Mouse (Mus musculus) left cerebral cortex, adult 18-20 months (tissue): ENCODE results near the gene Fzd9. TPM values are rescaled to one million over a fixed set of nuclear protein-coding genes. Genes with fewer than 3 reads are reported as not detected.
A peak's percentile ranks its signal among the peaks of the same experiment; 100 is the strongest.
"Not testable (repeated sequence)": the region's sequence is repeated elsewhere in the genome, so short reads cannot be mapped to it uniquely, and the experiment has no call there.

Experiments used
- DNase-seq, 2 experiments: peaks; one replicate each; pipeline ENCODE4 v3.0.0; 2021 to 2022; ENCODE audit warnings: low spot score in 2 of 2, mixed read lengths in 1 of 2
- total RNA-seq, 2 experiments: library from RNA; stranded (reverse); gene quantifications; 2 replicates each; pipeline ENCODE4 v1.2.3; 2021

Gene Fzd9
- total RNA-seq, 2 experiments from 2014 or later = 5.4 to 6.0 TPM

- no peak for DNase-seq
These were observed 1.9 kb downstream of the Fzd9 start for GRCm38 (mm10) chr5:135248956-135249676.

GRCm38 (mm10) chr5:135247337-135247736 lies 3.7 kb downstream of the Fzd9 start:
- DNase-seq = no peak

- no peak for DNase-seq
These were observed 4.5 kb downstream of the Fzd9 start for GRCm38 (mm10) chr5:135246531-135246930.

- no peak for DNase-seq
These were observed 7.9 kb downstream of the Fzd9 start for GRCm38 (mm10) chr5:135243166-135243565.

- DNase-seq = no peak
These were observed 8.4 kb downstream of the Fzd9 start for GRCm38 (mm10) chr5:135242608-135243007.

- DNase-seq = no peak
These were observed 8.9 kb downstream of the Fzd9 start for GRCm38 (mm10) chr5:135242136-135242535.

- DNase-seq = no peak
These were observed 9.6 kb downstream of the Fzd9 start for GRCm38 (mm10) chr5:135241474-135241873.

GRCm38 (mm10) chr5:135238832-135239231 lies 12.2 kb downstream of the Fzd9 start:
- no peak for DNase-seq

GRCm38 (mm10) chr5:135236571-135236970 lies 14.5 kb downstream of the Fzd9 start:
- peak; percentile 65 to 72 for DNase-seq

- DNase-seq = no peak
These were observed 17.7 kb downstream of the Fzd9 start for GRCm38 (mm10) chr5:135233166-135233920.

GRCm38 (mm10) chr5:135230186-135230585 lies 20.8 kb downstream of the Fzd9 start:
- DNase-seq = no peak

GRCm38 (mm10) chr5:135225879-135226278 lies 25.2 kb downstream of the Fzd9 start:
- not testable (repeated sequence) for DNase-seq

GRCm38 (mm10) chr5:135224169-135224568 lies 26.9 kb downstream of the Fzd9 start:
- no peak for DNase-seq

- no peak for DNase-seq
These were observed 29.0 kb downstream of the Fzd9 start for GRCm38 (mm10) chr5:135222066-135222465.

GRCm38 (mm10) chr5:135220941-135221340 lies 30.1 kb downstream of the Fzd9 start:
- no peak for DNase-seq

- no peak for DNase-seq
These were observed 34.2 kb downstream of the Fzd9 start for GRCm38 (mm10) chr5:135216871-135217270.

- no peak for DNase-seq
These were observed 42.8 kb downstream of the Fzd9 start for GRCm38 (mm10) chr5:135208197-135208596.

- DNase-seq = no peak
These were observed 48.3 kb downstream of the Fzd9 start for GRCm38 (mm10) chr5:135202763-135203162.
